Mouse (Mus musculus) cerebellum, postnatal 25 days (tissue): ENCODE data around the gene Cep104.
A peak's percentile ranks its signal among the peaks of the same experiment; 100 is the strongest.

Source experiments
- DNase-seq, 2 experiments: peaks; one replicate each; pipeline ENCODE4 v3.0.0; 2021; ENCODE audit warnings: mixed read lengths in 2 of 2

Gene Cep104

GRCm38 (mm10) chr4:153974431-153975291 is at the start of gene Cep104, which contains the start of gene Dffb:
TSS of gene Cep104 (plus strand) at chr4:153975194.
TSS of gene Dffb (minus strand) at chr4:153975126.
- DNase-seq: peak; percentile 96 to 97

GRCm38 (mm10) chr4:153928772-153929299 is 46.2 kb upstream of the Cep104 start:
- no peak for DNase-seq

GRCm38 (mm10) chr4:153929425-153929824 is 45.6 kb upstream of the Cep104 start:
- DNase-seq: no peak

- DNase-seq: peak; percentile 21 to 23
Observed at GRCm38 (mm10) chr4:153929921-153930320, 45.1 kb upstream of the Cep104 start.

GRCm38 (mm10) chr4:153943243-153943642 is 31.8 kb upstream of the Cep104 start:
- peak; percentile 64 to 78 for DNase-seq

GRCm38 (mm10) chr4:153944261-153944660 is 30.7 kb upstream of the Cep104 start:
- DNase-seq: no peak

- no peak for DNase-seq
Observed at GRCm38 (mm10) chr4:153945741-153946140, 29.3 kb upstream of the Cep104 start.

GRCm38 (mm10) chr4:153950372-153950771 is 24.6 kb upstream of the Cep104 start:
- no peak for DNase-seq

- no peak for DNase-seq
Observed at GRCm38 (mm10) chr4:153951150-153951549, 23.8 kb upstream of the Cep104 start.

- no peak for DNase-seq
Observed at GRCm38 (mm10) chr4:153951692-153952091, 23.3 kb upstream of the Cep104 start.

- peak; percentile 30 to 61 for DNase-seq
Observed at GRCm38 (mm10) chr4:153955651-153956050, 19.3 kb upstream of the Cep104 start.

GRCm38 (mm10) chr4:153956569-153957405 is 18.2 kb upstream of the Cep104 start, which contains the start of gene A430005L14Rik:
TSS of gene A430005L14Rik (plus strand) at chr4:153957237.
- peak; percentile 98 to 99 for DNase-seq

GRCm38 (mm10) chr4:153957444-153958250 is 17.3 kb upstream of the Cep104 start:
- no peak for DNase-seq

GRCm38 (mm10) chr4:153962631-153963030 is 12.4 kb upstream of the Cep104 start:
- DNase-seq: no peak

GRCm38 (mm10) chr4:153966651-153967050 is 8.3 kb upstream of the Cep104 start:
- DNase-seq: peak; percentile 47 to 57

- no peak for DNase-seq
Observed at GRCm38 (mm10) chr4:153967556-153967955, 7.4 kb upstream of the Cep104 start.

- no peak for DNase-seq
Observed at GRCm38 (mm10) chr4:153968063-153968462, 6.9 kb upstream of the Cep104 start.

GRCm38 (mm10) chr4:153975292-153975662 is 283 bp downstream of the Cep104 start:
- DNase-seq: no peak

- no peak for DNase-seq
Observed at GRCm38 (mm10) chr4:153975768-153976167, 774 bp downstream of the Cep104 start.

- no peak for DNase-seq
Observed at GRCm38 (mm10) chr4:153979243-153979642, 4.2 kb downstream of the Cep104 start.

GRCm38 (mm10) chr4:153980470-153980869 is 5.5 kb downstream of the Cep104 start:
- no peak for DNase-seq

- DNase-seq: peak; percentile 22 to 56
Observed at GRCm38 (mm10) chr4:153992715-153993114, 17.7 kb downstream of the Cep104 start.
